Mouse (Mus musculus): ENCODE results near the gene Galnt9. TPM values are rescaled to one million over a fixed set of nuclear protein-coding genes. Genes with fewer than 3 reads are reported as not detected.

Gene Galnt9
- total RNA-seq, 2 experiments from 2014 or later: not detected

DNA sequence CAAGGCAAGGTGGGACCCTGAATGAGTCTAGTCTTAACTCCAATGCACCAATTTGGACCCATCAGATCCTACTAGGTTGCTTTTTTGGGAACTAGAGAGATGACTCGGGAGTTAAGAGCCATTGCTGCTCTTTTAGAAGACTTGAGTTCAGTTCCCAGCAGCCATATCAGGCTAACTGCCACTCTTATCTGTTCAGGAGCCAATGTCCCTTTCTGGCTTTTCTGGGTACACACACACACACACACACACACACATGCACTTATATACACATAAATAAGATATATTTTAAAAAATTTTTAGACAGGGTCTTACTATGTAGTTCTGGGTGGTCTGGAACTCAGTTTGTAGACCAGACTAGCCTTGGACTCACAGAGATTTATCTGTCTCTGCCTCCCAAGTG, 9.8 kb upstream of the Galnt9 start:
- no peak for DNase-seq
- intact Hi-C loops (cut with DNase I): no loop called here

DNA sequence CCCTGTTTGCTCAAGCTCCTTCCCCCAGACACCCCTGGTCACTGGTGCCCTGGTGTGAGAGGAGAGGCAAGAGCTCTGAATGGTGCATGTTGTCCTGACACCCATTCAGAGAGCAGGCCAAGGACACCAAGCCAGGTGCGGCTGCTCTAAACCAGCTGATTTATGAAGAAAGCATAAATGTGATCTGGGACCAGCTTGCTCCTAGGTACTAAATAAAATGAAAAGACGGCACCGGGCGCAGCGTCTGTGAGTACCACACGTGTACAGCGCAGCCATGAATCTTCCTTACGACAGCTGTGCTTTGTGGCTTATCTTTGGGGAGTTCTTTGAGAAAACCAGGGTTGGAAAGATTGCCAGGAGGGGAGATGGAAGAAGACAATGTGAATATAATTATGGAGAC, 8.2 kb upstream of the Galnt9 start:
- DNase-seq: no peak
- intact Hi-C loops (cut with DNase I): no loop called here

- intact Hi-C loops (cut with DNase I): no loop called here
- DNase-seq: no peak
Observed at GRCm38 (mm10) chr5:110540947-110541346, 3.2 kb upstream of the Galnt9 start.

DNA sequence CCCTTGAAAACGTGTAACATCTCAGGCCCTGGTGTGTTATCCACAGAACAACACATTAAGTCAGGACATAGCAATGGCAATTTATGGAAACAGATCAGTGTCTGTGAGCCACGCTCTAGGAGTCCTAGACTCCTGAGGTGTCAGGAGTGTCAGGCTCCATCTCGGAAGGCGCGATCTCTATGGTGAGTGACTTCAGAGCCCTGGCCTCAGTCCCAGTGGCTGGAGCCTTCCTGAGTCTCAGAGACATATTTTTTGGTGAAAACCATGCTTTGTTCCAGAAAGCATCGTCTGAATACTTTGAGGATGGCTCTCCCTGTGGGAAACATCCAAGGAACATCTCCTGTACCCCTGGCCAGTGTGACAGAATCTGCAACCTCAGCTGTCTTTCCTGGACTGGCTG, 2.7 kb upstream of the Galnt9 start:
- DNase-seq: no peak
- intact Hi-C loops (cut with DNase I): no loop called here

DNA sequence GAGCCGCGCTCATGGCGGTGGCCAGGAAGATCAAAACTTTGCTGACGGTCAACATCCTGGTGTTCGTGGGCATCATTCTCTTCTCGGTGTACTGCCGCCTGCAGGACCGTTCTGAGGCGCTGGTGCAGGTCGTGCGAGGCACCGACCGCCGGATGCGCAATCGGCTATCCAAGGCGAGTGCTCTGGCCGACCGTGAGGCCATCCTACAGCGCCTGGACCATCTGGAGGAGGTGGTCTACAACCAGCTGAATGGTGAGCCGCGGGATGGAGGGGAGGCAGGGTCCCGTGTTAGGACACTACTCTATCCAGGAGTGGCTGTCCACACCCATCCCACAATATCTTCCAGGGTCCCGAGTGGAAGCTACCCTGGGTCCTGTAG, 525 bp downstream of the Galnt9 start:
- no peak for DNase-seq
- intact Hi-C loops (cut with DNase I): no loop called here

DNA sequence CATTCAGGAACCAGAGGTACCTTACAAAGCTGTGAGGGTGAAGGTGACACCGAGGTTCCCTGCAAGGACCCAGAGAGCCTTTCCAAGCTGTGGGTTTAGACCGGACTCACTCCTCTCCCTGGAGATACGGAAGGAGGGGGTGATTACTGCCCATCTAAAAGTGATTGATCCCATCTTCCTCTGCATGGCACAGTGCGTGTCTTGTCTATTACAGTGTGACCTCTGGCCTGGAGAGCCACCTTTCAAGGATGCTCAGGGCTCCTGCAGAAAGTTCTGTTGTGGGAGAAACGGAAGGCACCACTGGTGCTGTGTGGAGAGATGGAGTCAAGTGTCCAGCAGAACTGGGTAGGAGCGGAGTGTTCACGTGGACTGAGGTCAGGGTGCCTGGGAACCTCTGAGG, 1.2 kb downstream of the Galnt9 start:
- intact Hi-C loops (cut with DNase I): no loop called here
- DNase-seq: no peak

- no peak for DNase-seq
- intact Hi-C loops (cut with DNase I): no loop called here
Observed at GRCm38 (mm10) chr5:110546136-110546535, 2.0 kb downstream of the Galnt9 start.

DNA sequence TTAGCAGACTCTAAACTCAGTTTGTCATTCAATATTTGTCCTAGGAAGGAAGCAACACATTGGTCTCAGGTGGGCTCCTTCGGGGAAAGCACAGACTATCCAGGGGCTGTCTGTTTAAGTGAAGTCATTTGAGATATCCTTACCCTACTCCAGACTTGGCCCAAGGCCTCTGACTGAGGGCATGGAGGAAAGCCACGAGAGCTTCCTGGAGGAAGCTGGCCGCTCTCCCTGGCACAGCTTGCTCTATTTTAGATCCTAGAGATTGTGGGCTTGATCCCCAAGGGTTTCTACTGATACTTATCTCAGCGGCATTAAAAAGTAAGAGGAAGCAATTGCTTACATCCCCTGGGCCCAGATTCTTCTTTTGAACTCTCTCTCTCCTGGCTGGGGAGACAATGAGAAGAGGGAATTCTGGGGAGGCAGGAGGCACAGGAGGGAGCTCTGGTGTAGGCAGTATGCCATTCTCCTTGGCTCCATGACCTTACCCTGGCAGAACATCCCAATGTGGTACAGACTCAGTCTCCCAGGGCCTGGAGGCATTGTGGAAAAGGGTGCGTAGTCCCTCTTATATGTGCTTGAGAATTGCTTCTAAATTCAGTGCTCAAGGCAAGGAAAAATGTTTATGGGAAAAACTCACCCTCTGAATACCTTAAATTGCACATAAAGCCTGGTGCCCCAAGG, 2.7 kb downstream of the Galnt9 start:
- no peak for DNase-seq
- intact Hi-C loops (cut with DNase I): no loop called here

GRCm38 (mm10) chr5:110548446-110548845, 4.3 kb downstream of the Galnt9 start:
- intact Hi-C loops (cut with DNase I): no loop called here
- no peak for DNase-seq

- intact Hi-C loops (cut with DNase I): no loop called here
- DNase-seq: no peak
Observed at GRCm38 (mm10) chr5:110550189-110550588, 6.0 kb downstream of the Galnt9 start.

GRCm38 (mm10) chr5:110550841-110551240, 6.7 kb downstream of the Galnt9 start:
- no peak for DNase-seq
- intact Hi-C loops (cut with DNase I): no loop called here

DNA sequence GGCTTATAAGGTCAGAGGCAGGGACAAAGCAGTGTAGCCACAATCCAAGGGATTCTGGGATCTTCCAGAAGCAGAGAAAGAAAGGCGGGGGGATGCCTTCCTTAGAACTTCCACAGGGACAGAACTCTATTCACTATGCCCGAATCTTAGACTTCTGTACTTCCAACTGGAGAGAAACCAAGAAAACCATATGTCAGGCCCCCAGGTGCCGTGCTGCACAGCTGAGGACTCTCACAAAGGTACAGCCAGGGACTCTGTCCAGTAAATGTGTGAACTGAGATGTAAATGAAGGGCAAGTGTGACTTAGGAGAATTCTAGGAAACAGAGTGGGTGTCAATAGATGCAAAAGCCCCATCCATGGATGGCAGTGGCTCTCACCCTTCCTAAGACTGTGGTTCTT, 7.8 kb downstream of the Galnt9 start:
- intact Hi-C loops (cut with DNase I): no loop called here
- no peak for DNase-seq

DNA sequence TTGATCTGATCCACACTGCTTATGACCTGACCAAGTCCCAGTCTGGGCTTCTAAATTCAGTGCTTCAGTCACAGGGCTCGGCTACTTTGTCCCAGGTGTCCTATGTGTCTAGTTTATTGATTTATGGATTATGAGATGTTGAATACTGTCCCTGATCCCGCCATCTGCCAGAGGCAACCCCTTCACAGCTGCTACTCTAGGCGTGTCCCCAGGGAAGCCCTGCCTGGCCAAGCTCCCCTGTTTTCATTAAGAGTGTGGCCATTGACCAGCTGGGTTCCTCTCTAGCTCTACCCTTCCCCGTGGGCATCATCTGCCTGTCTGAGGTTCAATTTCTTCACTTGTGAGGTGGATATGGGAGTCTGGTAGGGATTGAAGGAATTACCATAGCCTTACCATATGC, 9.2 kb downstream of the Galnt9 start:
- intact Hi-C loops (cut with DNase I): no loop called here

DNA sequence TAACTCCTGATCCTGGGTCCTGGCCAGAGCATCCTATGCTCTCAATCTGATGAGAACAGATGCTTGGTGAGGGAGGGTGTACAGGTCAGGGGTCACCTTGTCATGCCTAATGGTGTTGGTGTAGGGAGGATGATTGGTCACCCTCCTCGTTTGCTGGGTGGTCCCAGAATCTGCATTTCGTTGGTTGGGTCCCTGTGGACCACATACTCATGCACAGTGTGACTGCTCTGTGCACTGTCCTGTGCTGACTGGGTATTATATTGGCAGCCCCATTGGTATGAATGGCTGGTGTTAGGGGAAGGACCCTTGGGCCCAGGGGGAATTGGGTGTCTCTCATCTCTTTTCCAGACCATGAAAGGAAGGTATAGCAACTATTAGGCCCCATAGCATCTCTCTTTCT, 11.0 kb downstream of the Galnt9 start:
- intact Hi-C loops (cut with DNase I): no loop called here
- no peak for DNase-seq

More for the DNA sequence above, 9.2 kb downstream of the Galnt9 start:
- no peak for DNase-seq

- intact Hi-C loops (cut with DNase I): no loop called here
- DNase-seq: peak; percentile 56 to 66
Observed at GRCm38 (mm10) chr5:110558368-110558767, 14.2 kb downstream of the Galnt9 start.

GRCm38 (mm10) chr5:110559679-110560078, 15.5 kb downstream of the Galnt9 start:
- no peak for DNase-seq
- intact Hi-C loops (cut with DNase I): no loop called here

DNA sequence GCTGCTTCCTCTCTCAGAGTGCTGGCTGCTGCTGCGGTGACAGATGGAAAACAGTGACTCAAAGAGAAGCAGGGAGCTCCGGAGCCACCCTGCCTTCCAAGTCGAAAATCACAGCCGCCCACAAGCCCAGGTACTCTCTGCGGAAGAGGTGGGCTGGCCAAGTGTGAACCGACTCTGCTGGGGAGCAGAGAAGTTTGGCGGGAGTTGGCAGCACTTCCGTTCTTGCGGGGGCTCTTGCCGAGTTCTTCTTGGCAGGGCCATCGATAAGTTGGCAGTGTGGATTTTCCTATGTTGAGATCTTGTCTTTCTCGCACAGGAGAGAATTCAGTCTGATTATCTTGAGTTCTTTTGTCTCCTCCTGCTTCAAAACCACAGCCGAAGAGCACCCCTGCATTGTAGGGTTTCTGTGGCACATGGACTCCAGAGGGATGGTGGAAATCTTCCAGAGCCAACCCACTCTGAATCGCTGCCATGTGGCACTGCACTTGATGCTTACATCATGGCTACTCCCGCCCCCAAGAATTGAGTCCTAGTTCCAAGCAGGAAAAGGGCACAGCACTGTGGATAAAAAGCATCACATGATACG, 18.7 kb downstream of the Galnt9 start:
- DNase-seq: no peak
- intact Hi-C loops (cut with DNase I): no loop called here

GRCm38 (mm10) chr5:110564986-110565644, 21.0 kb downstream of the Galnt9 start:
- intact Hi-C loops (cut with DNase I): no loop called here

GRCm38 (mm10) chr5:110567547-110567946, 23.4 kb downstream of the Galnt9 start:
- intact Hi-C loops (cut with DNase I): no loop called here
- no peak for DNase-seq

More at GRCm38 (mm10) chr5:110564986-110565644, 21.0 kb downstream of the Galnt9 start:
- no peak for DNase-seq

DNA sequence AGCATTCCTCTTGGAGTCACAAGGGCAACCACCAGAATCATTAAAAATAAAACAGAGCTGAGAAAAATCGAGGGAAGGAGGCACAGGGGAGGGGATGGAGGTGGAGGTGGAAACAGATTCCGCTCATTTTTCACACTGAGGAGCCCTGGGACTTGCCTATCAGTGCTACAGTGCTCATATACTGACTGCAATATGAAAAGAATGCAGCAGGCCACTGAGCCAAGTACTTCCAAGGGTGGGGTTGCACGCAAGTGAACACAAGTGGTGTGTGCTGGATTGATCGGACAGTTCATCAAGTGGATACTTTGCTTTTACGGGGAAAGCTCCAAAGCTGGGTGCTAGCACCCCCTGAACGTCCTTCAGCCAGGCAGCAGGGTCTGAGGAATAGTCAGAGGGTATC, 30.7 kb downstream of the Galnt9 start:
- intact Hi-C loops (cut with DNase I): no loop called here
- DNase-seq: no peak

- DNase-seq: no peak
- intact Hi-C loops (cut with DNase I): no loop called here
Observed at GRCm38 (mm10) chr5:110579296-110579695, 35.1 kb downstream of the Galnt9 start.

- no peak for DNase-seq
- intact Hi-C loops (cut with DNase I): no loop called here
Observed at GRCm38 (mm10) chr5:110580569-110581239, 36.5 kb downstream of the Galnt9 start.
